Mouse (Mus musculus) Muller cell, postnatal 12 days (primary cell): ENCODE data around the gene Rwdd2b.

Experiments
- DNase-seq: peaks from one replicate; pipeline ENCODE4 v3.0.0-alpha.2; 2015; ENCODE audit errors: inconsistent ontology term

Rwdd2b gene

DNA sequence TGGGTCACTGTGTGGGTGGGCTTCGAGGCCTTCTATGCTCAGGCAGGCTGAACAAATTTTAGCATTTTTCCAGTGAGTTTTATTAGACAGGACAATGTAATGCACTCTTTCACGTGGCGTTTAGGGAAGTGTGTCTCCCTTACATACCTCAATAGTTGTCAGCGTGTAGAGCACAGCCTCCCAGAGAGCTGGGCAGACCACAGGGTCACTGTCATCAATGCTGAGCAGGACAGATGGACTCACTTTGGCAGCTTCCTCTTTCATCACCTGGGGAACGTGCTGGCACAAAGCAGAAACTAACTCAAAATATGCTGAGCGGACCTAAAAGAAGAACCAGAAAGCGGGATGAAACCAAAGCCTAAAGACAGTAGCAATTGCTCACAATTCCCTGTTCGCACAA is 19.7 kb downstream of the Rwdd2b start:
- DNase-seq = no peak

- DNase-seq = no peak
These were observed 35.4 kb downstream of the Rwdd2b start for GRCm38 (mm10) chr16:87405001-87405400.

DNA sequence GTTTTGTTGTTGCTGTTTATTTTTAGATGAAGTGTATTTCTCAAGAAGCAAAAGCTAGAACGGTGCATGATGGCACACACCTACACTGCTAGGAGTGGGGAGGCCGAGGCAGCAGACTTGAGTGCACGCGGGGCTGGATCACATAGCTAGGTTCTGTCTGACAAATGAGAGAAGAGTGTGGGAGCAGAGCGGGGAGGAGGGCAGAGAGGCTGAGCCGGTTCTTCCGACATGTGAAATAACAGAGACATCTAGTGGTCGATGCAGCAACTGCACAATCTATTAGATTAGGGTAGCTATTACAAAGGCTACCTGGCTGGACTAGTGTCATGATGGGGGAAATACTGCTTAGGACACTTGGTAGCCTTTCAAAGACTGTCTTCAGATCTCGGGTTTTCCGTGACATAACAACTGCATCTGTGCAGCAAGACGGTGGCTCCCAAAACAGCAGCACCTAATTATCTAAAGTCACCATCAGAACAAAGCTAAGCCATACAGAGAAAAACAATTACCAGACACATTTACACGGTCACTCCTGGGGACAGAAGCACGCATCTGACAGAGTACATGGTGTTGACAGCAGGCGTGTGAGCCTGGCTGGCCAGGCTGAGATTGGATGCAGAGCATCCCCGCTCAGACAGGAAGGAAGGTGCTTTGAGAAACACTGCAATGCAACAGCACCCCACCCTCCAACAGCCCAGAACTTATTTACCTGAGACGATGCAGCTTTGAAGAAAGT is 46.4 kb downstream of the Rwdd2b start:
- peak; percentile 47 for DNase-seq

- DNase-seq = peak; percentile 69
These were observed 52.9 kb downstream of the Rwdd2b start for GRCm38 (mm10) chr16:87387444-87387977.

DNA sequence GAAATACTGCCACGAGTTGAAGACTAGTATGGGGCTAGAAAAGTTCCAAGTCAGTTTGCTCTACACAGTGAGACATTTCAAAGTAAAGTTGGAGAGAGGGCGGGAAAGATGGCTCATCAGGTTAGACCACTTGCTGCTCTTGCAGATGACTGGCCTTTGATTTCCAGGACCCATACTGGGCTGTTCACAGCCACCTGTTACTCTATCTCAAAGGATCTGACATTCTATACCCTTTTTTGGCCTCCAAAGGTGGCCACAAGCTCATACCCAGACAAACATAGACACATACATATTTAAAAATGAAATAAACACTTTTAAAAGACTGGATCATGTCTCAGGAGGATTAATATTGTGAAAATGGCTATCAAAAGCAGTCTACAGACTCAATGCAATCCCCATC is 56.0 kb downstream of the Rwdd2b start:
- DNase-seq = no peak
